Mouse (Mus musculus): Measurements from ENCODE around the gene Slc1a1. TPM values are rescaled to one million over a fixed set of nuclear protein-coding genes. Genes with fewer than 3 reads are reported as not detected.

Slc1a1 gene
- total RNA-seq, 2 experiments from 2014 or later: not detected

- ATAC-seq (replicated peaks; ENCODE audit: low FRiP score, poor library complexity, severe bottlenecking): no peak
These were observed 68.8 kb downstream of the Slc1a1 start for GRCm38 (mm10) chr19:28903536-28904119.

DNA sequence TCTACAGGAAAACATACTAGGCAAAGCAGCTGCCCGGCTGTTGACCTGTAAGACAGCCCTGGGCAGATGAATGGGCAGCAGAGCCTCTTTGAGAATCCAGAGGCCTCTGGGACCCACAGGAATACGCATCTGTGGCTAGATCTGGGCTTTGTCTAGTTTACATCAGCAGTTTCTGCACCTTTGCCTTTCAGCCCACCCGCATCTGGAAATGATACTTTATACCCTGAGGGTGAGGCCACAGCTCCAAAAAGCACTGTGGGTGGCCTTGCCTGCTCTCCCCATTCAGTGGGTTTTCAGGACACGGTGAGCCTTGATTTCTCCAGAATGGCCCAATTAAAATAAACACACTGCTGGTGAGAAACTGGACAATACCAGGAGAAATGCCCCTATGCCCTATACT is 73.3 kb downstream of the Slc1a1 start:
- ATAC-seq (replicated peaks; ENCODE audit: low FRiP score, poor library complexity, severe bottlenecking): no peak

- ATAC-seq (replicated peaks; ENCODE audit: low FRiP score, poor library complexity, severe bottlenecking): no peak
These were observed 73.8 kb downstream of the Slc1a1 start for GRCm38 (mm10) chr19:28908693-28909092.

DNA sequence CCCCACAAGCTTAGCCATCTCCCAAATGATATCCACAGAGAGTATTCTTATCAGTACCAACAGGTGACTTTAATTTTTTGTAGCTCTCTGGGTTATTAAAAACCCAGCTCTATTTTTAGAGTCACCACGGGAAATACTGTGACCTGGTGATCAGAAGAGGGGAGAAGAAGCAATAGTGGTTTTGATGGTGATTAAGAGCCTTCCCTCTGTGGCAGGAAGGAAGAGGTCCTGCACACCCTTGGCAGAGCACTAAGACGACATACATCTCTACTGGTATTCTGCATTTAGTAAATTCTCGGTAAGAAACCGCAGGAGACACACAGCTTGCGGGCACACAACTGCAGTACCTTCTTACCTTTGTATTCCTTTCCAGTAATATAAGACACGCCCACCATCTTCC is 79.7 kb downstream of the Slc1a1 start:
- ATAC-seq (replicated peaks; ENCODE audit: low FRiP score, poor library complexity, severe bottlenecking): no peak

DNA sequence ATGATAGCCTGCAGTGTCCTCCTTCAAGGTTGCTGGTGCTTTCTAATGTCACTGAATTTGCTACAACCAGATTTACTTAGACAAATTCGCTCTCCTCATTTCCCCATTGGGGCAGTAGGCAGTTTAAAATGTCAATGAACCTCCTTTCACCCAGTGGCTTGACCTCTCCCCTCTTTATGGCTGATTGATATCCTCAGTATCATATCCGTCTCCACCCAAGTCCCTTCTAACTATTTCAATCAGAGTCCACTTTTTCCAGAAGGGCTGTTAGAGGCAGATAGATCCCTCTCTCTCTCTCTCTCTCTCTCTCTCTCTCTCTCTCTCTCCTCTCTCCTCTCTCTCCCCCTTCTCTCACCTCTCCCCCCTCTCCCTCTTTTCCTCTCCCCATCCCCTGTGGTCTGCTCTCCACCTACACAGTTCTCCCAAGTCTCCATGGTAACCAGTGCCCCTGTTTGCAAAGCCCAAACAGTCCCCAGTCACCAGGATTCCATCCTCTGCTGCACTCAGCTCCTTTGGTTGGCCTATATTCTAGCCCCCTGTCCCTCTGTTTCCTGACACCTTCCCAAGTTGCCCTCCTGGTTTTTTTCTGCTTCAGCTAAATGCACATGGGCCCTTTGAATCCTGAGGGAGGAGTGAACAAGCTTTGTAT is 80.9 kb downstream of the Slc1a1 start:
- ATAC-seq (replicated peaks; ENCODE audit: low FRiP score, poor library complexity, severe bottlenecking): no peak

DNA sequence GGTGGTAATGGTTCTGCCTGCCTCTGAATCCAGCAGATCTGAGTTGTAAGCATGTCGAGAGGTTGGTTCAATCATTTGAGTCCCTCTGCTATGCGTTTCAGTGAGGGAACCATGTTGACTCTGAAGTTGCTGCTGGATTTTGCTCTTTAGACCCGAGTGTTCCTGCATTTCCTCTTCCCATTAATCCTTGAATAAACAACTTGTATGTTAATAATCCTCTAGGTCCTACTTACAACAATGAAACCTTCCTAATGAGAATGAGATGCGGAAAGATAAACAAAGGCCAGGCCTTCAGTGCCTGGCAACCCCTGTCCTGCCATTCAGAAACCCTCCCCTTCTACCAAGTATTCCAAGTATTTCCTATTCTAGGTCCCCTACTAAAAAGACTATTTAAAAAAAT is 81.6 kb downstream of the Slc1a1 start:
- ATAC-seq (replicated peaks; ENCODE audit: low FRiP score, poor library complexity, severe bottlenecking): no peak

- no peak for ATAC-seq (replicated peaks; ENCODE audit: low FRiP score, poor library complexity, severe bottlenecking)
These were observed 83.0 kb downstream of the Slc1a1 start for GRCm38 (mm10) chr19:28917839-28918238.

- ATAC-seq (replicated peaks; ENCODE audit: low FRiP score, poor library complexity, severe bottlenecking): no peak
These were observed 91.5 kb downstream of the Slc1a1 start for GRCm38 (mm10) chr19:28926366-28926765.

- ATAC-seq (replicated peaks; ENCODE audit: low FRiP score, poor library complexity, severe bottlenecking): no peak
These were observed 92.5 kb downstream of the Slc1a1 start for GRCm38 (mm10) chr19:28927396-28927795.

GRCm38 (mm10) chr19:28929034-28929433 is 94.2 kb downstream of the Slc1a1 start:
- no peak for ATAC-seq (replicated peaks; ENCODE audit: low FRiP score, poor library complexity, severe bottlenecking)

DNA sequence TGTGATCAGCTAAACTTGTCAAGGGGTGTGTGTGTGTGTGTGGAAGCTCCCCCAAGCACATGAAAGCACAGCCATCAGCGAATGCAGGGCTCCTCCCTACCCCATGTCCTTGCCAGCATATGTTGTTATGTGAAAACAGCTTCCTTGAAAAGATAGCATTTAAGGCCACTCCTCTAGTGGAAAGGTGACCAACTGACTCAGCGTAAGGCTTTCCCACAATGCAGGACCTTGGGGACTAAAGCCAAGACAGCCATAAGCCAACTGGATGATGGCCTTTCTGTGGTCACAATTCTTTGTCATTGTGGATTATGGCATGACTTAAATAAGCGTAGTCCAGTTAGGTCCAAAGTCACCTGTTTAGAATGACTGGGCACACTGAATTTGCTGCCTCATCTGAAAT is 100.0 kb downstream of the Slc1a1 start:
- ATAC-seq (replicated peaks; ENCODE audit: low FRiP score, poor library complexity, severe bottlenecking): no peak

DNA sequence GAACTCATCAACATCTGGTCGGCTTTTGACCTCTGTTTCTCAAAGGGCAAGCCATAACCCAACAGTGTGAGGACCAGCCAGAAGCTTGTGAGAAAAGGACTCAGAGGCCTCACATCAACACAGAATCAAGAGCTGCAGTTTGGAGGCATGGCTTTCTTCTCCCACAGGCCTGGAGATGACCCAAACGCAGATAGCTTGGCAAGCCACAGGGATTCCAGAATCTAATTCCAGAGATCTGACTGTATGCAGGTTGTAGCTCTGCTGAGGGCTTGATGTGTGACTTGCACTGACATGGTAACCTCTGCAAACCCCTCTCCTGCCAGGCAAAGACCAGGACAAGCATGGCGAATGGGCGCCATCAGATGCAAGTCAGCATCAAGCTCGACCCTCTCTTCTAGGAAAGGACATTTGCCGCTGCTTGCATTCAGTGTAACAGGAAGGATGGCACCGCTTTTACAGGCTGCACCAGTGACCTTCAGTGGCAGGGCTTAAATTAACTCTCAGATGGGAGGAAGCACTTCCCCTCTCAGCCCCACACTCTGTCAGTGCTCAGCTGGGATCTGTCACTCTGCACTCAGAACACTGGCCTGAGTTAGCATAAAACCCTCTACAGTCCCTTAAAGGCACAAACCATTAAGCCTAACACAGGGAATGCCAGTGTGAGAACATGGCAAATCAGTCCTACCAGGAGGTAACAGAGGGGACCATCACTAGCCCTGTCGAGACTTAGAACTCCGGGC is 105.5 kb downstream of the Slc1a1 start:
- no peak for ATAC-seq (replicated peaks; ENCODE audit: low FRiP score, poor library complexity, severe bottlenecking)

DNA sequence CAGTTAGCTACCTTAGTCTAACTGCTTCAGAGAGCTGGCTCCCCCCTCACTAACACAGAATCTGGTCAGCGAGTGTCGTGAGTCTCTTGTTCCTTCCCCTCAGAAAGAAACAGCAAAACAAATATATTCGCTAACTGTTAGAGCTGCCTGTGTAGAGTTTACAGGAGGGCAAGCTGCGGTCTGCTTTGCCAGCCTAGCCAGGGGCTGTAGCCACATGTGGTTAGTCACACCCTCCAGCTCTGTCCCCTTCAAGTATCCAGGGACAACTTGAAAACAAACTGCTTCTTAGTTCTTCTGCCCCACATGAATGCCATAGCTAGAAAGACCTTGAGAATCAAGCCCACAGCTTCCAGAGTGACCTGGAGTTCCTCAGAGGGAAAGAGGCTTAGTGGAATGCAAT is 106.4 kb downstream of the Slc1a1 start:
- ATAC-seq (replicated peaks; ENCODE audit: low FRiP score, poor library complexity, severe bottlenecking): no peak

- no peak for ATAC-seq (replicated peaks; ENCODE audit: low FRiP score, poor library complexity, severe bottlenecking)
These were observed 111.9 kb downstream of the Slc1a1 start for GRCm38 (mm10) chr19:28946782-28947181.

DNA sequence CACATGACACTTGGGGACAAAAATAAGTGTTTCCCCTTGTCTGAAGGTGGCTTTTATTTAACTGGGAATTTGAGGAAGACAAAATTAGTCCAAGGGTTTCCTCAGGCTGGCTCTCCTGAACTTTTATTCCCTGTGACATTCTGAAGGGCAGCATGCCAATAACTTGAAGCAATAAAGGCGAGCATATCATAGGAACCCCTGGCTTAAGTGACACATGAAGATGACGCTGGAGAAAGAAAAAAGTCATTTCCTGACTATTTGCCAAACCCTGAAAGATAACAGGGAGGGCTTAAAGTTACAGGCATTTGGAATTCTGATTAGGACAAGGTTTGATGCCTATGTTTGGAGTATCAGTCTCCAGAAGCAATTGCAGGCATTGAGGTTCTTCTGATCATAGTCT is 112.5 kb downstream of the Slc1a1 start:
- ATAC-seq (replicated peaks; ENCODE audit: low FRiP score, poor library complexity, severe bottlenecking): no peak

- ATAC-seq (replicated peaks; ENCODE audit: low FRiP score, poor library complexity, severe bottlenecking): no peak
These were observed 116.4 kb downstream of the Slc1a1 start for GRCm38 (mm10) chr19:28951251-28951650.

DNA sequence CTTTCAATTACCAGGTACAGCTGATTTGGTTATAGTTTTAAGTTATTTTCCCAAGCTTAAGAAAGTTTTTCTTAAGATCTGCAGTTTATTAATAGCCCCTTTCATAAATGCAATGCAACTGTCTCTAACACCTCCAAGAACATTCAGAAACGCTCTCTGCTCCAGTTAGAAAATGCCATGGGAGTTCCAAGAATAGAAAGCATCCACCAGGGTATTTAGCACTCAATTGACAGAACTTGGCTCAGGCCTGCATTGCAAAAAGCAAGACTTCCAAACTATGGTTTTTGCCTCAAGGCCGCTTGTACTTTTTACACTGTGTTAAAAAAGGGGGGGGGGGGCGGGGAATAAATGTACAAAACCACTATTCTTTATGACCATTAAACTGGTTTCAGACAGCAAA is 128.3 kb downstream of the Slc1a1 start:
- no peak for ATAC-seq (replicated peaks; ENCODE audit: low FRiP score, poor library complexity, severe bottlenecking)

GRCm38 (mm10) chr19:28963513-28963841 is 128.6 kb downstream of the Slc1a1 start:
- ATAC-seq (replicated peaks; ENCODE audit: low FRiP score, poor library complexity, severe bottlenecking): no peak

Data from erythroid progenitor cell, adult 5-6 weeks (primary cell).